Mouse (Mus musculus) adrenal gland, adult (tissue): ENCODE measurements around the gene Atp8a1.
A peak's percentile ranks its signal among the peaks of the same experiment; 100 is the strongest.

Experiments
- DNase-seq, 2 experiments: peaks; one replicate each; pipeline ENCODE4 v3.0.0; 2022 to 2023; ENCODE audit warnings: low spot score in 1 of 2; ENCODE audit not compliant: inconsistent age in 2 of 2

Atp8a1 gene

GRCm38 (mm10) chr5:67634339-67634738 lies 212.9 kb downstream of the Atp8a1 start:
- no peak for DNase-seq

- DNase-seq = no peak
Measured at GRCm38 (mm10) chr5:67633831-67634268, 213.4 kb downstream of the Atp8a1 start.

- no peak for DNase-seq
Measured at GRCm38 (mm10) chr5:67633138-67633782, 214.0 kb downstream of the Atp8a1 start.

- no peak for DNase-seq
Measured at GRCm38 (mm10) chr5:67631261-67631660, 216.0 kb downstream of the Atp8a1 start.

GRCm38 (mm10) chr5:67629861-67630260 lies 217.4 kb downstream of the Atp8a1 start:
- DNase-seq = no peak

GRCm38 (mm10) chr5:67629440-67629839 lies 217.8 kb downstream of the Atp8a1 start:
- no peak for DNase-seq

GRCm38 (mm10) chr5:67628180-67628940 lies 218.9 kb downstream of the Atp8a1 start:
- no peak for DNase-seq

- DNase-seq = no peak
Measured at GRCm38 (mm10) chr5:67621230-67621629, 226.0 kb downstream of the Atp8a1 start.

- DNase-seq = no peak
Measured at GRCm38 (mm10) chr5:67609520-67609837, 237.8 kb downstream of the Atp8a1 start.

- DNase-seq = no peak
Measured at GRCm38 (mm10) chr5:67608674-67609519, 238.3 kb downstream of the Atp8a1 start.

- DNase-seq = peak; percentile 44 to 78
Measured at GRCm38 (mm10) chr5:67607804-67608673, 239.2 kb downstream of the Atp8a1 start, which contains the start of gene Shisa3. Gene Shisa3, plus strand, starts transcription at chr5:67607882.

GRCm38 (mm10) chr5:67606916-67607803 lies 240.1 kb downstream of the Atp8a1 start:
- DNase-seq = peak; percentile 26 to 81

- DNase-seq = no peak
Measured at GRCm38 (mm10) chr5:67605951-67606350, 241.3 kb downstream of the Atp8a1 start.

GRCm38 (mm10) chr5:67599935-67600334 lies 247.3 kb downstream of the Atp8a1 start:
- no peak for DNase-seq

- DNase-seq = no peak
Measured at GRCm38 (mm10) chr5:67595629-67596028, 251.6 kb downstream of the Atp8a1 start.

GRCm38 (mm10) chr5:67595070-67595469 lies 252.2 kb downstream of the Atp8a1 start:
- no peak for DNase-seq

- peak in 1 of 2 experiments; percentile 46 for DNase-seq
Measured at GRCm38 (mm10) chr5:67579725-67580633, 267.3 kb downstream of the Atp8a1 start.

- no peak for DNase-seq
Measured at GRCm38 (mm10) chr5:67575705-67576104, 271.5 kb downstream of the Atp8a1 start.

- DNase-seq = no peak
Measured at GRCm38 (mm10) chr5:67574039-67574438, 273.2 kb downstream of the Atp8a1 start.
